Mouse (Mus musculus): ENCODE data around the gene Col6a5.
"Not testable (repeated sequence)": the region's sequence is repeated elsewhere in the genome, so short reads cannot be mapped to it uniquely, and the experiment has no call there.

Col6a5 gene

DNA sequence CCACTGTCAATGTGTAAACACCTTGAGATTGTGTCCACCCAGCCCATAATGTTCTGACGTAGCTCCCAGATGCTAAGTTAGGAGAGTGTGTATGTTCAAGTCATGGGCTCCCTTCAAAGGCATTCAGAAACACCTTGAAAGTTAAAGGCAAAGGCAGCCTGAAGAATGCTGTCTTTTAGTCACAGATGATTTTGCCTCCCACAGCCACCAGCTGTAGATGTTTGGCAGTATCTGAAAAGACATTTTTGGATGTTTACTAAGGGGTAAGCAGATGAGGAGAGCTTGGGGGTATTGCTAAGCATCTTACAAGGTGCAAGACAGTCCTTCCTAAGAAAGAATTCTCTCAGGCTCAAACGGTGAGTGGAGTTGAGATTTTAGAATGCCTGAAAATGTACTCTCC is 50.3 kb downstream of the Col6a5 start:
- no peak for DNase-seq (ENCODE audit: low read depth, low spot score)

DNA sequence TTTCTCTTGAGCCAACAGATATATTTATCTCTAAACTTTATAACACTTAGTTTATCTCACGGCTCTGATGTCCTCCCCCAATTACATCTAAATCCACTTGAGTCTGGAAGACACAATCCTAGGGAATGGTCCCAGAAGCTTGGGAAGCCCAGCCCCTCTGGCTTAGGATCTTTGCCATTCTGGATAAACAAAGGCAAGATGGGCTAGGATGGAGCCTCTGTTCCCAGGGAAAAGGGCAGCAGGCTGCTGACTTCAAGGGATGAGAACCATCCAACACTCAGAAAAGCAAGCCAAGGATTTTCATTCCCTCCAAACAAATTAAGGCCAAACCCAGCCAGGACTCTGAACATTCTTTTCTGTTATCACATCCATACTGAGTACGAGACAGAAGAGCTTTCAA is 51.1 kb downstream of the Col6a5 start:
- no peak for DNase-seq (ENCODE audit: low read depth, low spot score)

DNA sequence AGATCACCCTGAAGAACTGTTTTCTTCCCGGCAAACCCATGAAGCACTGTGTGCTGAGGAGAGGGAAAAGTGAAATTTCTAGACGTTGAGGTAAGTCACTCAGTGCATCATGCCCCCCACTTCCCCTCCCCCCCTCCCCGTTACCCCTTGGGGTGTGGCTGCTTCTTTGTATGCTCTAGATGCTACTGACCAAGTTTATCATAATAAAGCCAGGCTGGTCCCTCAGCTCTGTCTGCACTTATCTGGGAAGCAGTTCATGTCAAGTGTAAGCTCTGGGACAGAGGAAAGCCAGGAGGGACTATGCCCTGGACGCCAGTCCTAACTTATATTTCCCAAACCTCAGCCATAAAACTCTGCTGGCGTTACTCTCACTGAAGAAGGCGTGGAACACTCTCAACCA is 53.0 kb downstream of the Col6a5 start:
- DNase-seq (ENCODE audit: low read depth, low spot score): no peak

DNA sequence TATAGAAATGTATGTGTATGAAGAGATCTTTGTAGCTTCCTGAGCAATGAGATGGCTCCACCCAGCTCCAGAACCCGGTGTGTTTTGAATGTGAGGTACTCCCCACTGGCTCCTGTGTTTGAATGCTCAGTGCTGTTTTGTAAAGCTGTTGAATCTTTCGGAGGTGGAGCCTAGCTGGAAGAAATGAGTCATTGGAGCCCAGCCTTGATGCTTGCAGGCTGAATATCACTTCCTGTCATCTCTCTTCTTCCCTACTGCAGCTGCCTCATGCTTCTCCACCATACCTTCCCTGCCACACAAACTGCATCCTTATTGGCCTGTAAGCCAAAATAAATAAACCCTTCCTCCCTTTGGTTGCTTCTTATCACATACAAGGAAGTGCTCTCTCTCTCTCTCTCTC is 72.9 kb downstream of the Col6a5 start:
- DNase-seq (ENCODE audit: low read depth, low spot score): no peak

DNA sequence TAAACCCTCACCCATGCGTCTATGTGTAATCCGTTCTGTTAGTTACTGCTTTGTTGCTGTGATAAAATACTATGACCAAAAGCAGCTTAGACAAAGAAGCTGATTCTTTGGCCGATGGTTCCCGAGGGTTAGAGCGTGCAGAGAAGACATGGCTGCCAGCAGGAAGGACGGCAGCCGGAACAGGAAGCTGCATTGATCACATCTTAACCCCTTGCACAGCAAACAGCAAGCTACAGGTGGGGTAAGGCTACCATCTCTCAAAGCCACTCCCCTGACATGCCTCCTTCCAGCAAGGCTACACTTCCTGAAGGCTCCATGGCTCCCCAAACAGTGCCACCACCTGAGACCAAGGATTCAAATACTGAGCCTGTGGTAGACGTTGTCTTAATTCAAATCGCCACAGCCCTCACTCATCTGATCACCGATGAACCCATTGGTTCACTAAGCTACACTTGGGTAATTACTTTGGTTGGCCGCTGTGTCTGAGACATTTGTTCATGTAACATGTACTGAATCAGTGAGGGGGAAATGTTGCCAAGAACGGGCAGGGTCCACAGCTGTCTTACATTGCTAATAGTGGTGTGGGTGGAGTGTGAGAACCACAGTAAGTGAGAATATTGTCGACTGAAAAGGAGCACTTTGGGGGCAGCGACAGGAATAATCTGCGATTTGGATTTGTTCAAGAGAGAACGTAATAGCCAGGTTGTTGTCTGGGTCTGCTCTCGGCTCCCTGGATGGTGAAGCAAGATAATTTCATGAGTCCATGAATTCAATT is 75.6 kb downstream of the Col6a5 start:
- no peak for DNase-seq (ENCODE audit: low read depth, low spot score)

DNA sequence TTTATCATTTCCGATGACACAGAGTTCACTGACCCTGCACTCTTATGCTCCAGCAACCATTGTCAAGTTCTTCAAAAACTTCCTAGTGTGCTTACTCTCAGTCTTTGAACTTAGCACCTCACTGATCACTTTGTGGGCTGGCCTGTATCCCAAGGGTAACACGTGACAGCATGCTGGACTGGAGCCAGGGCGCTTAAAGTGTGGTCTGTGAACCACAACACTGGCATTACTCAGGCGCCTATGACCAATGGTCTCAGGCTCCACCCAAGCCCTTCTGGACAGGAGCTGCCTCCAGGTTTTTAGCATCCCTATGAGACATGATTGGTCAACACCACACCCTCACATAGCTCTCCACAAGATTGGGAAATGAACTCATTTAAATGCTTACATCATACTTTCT is 79.7 kb downstream of the Col6a5 start:
- no peak for DNase-seq (ENCODE audit: low read depth, low spot score)

DNA sequence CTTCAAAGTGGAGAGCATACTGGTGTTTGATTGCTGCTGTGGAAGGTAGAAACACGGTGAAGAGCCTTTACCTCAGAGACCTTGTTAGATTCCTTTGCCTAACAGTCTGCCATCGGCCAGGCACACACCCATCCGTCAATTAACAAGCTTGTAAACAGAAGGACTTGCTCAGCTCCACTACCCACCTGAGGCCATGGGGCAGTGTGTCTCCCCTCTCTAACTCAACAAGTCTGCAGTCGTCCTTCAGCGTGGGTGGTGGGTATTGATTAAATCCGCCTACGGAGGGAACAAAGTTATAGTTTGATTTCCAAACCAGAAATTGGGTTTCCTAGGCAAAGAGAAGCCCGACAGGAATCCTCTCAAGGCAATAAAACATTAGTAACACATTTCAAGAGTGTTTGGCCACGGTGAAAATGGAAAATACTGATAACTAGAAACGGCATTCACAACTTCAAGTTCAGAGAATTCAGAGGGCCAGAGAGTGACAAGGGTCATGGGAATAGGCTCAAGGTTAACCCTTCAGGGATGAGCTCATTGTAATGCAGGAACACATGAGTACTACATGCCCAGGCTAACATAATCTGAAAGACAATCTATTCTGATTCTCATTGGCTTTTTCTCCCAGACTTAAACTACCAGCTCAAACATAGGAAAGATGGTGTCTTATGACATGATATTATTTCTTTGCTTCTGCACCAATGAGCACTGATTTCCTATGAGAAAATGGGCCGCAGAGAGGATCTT is 81.9 kb downstream of the Col6a5 start:
- DNase-seq (ENCODE audit: low read depth, low spot score): no peak

DNA sequence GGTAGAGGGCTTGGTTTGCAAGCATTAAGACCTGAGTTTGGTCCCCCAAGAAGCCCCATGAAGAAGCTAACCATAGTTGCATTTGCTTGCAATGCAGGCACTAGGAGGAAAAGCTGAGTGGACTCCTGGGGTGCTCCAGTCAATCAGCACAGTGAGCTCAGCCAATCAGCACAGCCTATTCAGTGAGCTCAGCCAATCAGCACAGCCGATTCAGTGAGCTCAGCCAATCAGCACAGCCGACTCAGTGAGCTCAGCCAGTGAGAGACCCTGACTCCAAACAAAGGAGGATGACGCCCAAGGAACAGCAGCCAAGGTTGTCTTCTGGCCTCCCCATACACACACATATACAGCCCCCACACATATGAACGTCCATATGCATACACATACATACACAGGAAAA is 84.3 kb downstream of the Col6a5 start:
- no peak for DNase-seq (ENCODE audit: low read depth, low spot score)

DNA sequence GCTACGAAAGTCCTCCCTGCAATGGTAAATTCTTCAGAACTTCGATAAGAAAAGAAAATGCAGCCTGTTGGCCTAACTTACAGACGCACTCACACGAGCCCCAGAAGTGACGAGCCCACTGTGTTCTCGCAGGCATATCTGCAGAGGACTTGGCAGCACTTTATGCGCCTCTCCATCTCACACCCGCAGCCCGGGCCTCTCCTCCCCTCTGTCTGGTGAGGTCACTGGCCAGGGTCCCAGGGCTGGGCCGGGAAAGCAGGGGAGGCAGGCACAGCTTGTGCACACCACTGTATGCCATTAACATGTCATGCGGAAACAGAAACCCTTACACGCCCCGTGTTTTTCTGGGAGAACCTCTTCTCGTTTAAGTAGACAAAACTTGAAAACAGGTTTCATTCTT is 88.8 kb downstream of the Col6a5 start:
- DNase-seq (ENCODE audit: low read depth, low spot score): no peak

DNA sequence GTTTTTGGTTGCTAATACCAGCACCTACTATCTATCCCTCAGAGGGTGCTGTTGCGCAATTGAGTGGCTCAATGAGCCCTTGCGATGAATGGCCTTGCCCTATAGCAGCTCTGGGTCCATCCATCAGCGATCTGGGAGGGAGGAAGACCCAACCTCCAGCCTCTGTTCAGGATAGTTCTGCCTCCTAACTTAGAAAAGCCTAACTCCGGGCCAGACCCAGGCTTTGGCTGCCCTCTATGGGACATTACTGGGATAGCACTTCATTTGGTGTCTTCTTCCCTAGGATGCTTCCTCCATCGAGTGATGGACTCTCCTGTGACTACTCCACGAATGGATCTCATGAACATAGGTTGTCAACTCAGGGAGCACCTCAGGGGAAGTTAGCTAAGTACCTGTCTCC is 102.7 kb downstream of the Col6a5 start:
- DNase-seq (ENCODE audit: low read depth, low spot score): peak; percentile 32

DNA sequence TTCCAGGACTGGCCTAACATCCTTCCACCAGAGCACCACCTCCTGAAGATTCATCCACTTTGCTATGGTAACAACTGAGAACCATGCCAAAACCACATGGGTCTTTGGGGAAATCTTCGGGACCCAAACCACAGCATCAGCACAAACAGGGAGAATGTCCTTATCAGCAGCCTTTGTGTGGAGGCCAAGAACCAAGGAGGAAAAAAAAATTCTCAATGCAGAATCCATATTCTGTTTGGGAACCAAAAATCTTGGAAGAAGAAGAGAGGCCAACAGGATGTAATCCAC is 107.7 kb downstream of the Col6a5 start:
- no peak for DNase-seq (ENCODE audit: low read depth, low spot score)

DNA sequence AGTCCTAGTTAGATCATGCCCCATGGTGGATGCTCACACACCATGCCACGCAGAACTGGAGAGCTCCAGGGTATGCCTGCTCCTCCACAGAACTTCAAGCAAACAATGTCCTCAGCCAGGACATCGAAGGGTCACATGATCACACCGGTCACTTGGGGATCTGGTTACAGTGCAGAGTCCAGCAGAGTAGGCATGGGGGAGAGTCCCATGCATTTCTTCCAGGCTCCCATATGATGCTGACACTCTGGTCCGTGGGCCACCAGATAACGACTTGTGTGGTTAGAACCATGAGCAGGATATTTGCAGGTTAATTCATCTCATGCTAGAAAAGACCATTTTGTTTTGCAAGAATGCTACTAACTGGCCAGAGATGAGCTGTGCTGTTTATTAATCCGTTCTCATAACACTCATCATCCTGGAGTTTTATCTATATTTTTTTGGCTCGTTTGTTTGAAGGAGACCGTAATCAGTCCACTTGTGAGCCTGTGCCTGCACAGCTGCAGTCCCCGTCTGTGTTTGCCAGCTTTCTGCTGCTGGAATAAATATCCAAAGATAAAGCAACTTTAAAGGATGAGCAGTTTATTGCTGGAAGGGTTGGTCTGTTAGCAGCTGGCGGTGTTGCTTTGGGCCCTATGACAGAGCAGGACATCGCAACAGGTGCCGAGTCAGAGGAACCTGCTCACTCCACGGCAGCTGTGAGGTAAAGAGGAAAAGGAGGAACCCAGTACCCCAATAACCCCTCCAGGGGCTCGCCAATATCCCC is 108.2 kb downstream of the Col6a5 start:
- no peak for DNase-seq (ENCODE audit: low read depth, low spot score)

DNA sequence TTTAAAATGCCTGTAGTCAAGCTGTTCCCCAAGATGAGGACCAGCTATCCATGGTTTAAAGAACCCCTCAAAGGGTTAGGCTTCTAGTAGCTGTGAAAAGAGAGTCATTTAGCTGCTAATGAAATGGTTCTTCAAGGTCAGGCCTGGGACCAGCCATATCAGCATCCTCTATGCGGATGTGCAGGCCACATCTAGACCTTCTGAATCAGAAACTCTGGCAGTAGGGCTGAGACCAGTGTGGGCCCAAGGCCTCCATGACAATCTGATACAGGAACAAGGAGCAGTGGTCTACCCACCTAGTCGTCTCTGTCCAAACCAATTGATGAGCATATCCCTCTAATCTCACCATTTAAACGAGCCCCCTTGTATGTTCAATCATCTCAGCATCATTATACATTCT is 109.4 kb downstream of the Col6a5 start:
- no peak for DNase-seq (ENCODE audit: low read depth, low spot score)

DNA sequence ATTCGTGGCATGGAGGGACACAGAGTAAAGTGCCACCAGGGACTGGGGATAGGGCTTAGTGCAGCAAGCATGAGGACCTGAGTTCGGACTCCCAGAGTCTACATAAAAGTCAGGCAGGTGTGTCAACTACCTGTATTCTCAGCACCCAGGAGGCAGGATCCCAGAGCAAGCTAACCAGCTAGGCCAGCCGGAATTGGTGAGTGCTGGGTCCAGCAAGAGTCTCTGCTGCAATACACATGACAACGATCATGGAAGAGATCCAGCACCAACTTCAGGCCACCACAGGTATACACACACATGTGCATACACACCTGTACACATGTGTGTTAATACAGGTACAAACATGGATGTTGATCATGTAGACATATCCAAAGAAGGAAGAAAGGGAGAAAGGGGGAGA is 112.0 kb downstream of the Col6a5 start:
- DNase-seq (ENCODE audit: low read depth, low spot score): no peak

DNA sequence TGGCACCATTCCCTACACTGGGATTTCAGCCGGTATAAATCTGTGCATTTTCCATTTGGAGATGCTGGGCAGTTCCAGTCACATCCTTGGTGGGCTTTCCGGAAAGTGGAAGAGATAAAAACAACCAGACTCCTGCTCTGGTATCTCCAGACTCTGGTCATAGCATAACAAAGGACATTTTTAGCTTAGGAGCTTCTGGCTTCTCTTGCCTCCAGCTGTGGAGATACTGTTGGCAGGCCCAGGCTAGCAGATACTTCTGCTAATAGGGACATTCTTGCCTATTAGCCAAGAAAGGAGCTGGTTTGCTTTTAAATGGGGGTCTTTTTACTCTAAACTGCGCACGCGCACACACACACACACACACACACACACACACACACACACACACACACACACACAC is 113.2 kb downstream of the Col6a5 start:
- no peak for DNase-seq (ENCODE audit: low read depth, low spot score)

DNA sequence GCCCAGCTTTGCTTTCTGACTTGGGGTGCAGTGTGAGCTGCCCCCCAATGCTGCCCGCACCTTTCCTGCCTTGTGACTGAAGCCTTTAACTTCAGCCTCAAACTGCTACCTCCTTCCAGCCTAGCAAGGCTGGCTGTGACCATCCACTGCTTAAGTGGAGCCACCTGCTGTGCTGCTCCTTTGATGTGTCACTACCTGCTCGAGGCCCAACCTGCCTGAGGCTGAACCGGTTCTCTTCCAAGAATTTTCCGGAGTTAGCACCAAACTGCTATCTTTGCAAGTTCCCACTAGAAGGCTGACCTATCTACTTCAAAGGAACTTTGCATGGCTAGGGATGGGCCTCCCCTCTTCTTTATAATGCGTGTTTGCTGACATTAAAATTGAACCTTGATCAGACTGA is 119.1 kb downstream of the Col6a5 start:
- DNase-seq (ENCODE audit: low read depth, low spot score): not testable (repeated sequence)

DNA sequence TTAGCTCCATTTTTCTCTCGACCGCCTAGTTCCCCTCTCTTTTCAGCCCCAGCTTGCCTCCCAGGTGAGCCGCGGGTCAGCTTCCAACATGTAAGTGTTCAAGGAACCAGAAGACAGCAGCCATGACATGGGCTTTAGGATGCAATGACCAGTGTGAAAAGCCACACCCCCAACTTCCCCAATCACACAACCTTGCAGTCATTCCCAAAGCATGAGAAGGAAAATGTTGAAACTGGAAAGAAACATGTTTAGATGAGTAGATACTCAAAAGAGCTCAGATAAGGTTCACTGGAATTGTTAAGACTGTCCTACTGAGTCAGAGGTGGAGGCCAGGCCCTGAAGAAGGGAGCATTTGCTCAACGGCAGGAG is 121.3 kb downstream of the Col6a5 start:
- DNase-seq (ENCODE audit: low read depth, low spot score): no peak

DNA sequence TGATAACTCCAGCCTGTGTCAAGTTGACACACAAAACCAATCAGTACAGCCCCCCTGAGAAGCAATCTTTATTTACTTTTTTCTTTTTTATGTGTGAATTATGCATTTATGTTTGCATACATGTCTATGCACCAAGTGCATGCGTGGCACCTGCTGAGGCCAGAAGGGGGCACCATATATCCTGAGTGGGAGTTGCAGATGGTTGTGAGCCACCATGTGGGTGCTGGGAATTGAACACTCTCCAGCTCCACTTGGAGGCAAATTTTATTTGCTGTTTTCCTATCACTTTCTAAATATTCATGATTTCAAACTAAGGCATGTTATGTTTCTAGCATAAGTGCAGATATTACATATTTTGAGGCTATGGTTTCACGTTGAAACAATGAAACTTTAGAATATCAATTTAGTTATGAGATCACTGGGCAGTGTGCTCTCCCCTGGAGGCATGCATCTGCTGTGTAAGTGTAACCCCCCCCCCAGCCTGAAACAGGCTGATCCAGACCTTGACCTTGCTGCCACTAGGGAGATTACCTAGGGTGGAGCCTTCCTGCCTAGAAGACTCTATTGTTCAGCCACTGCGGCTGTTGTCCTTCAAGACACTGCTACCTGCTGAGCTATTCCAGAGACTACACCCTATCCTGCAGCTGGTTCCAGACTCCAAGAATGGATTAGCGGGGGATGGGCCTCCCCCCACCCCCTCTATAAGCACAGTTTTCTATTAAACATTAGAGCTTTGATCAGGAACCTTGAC is 121.9 kb downstream of the Col6a5 start:
- no peak for DNase-seq (ENCODE audit: low read depth, low spot score)

DNA sequence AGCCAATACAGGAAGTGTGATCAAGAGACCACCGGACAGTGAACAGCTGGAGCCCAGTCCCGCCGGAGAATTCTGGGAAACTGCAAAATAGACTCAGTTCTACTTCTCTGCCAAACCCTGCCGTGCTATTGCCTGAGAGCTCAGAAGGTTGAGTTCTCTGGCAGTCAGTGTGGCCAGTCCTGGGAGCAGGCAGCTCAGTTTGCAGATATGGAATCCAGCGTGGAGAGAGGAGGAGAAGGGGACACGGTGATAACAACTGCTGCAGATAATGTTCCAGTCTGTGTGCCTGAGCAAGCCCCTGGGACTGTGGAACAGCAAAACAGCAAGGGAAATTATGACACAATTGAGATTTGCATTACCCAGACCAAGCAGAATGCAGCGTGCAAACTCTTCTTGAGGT is 124.9 kb downstream of the Col6a5 start:
- DNase-seq (ENCODE audit: low read depth, low spot score): no peak

DNA sequence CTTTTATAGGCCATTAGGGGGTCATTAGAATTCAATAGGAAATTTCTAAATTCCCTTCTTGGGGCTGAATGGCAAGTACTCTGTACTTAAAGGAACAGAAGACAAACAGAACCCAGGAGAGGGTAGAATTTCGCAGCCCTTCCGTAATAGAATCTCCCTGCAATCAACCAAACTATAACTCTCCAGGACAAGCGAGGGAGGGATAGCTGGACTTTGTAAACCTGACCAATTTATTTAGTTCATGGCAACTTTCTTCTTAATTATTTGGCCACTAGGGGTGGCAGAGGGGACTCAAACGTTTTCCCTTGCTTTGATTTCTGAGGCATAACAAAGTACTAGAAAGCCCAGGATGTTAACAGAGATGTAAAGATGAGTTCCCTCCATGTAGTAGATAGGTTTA is 125.6 kb downstream of the Col6a5 start:
- no peak for DNase-seq (ENCODE audit: low read depth, low spot score)

DNA sequence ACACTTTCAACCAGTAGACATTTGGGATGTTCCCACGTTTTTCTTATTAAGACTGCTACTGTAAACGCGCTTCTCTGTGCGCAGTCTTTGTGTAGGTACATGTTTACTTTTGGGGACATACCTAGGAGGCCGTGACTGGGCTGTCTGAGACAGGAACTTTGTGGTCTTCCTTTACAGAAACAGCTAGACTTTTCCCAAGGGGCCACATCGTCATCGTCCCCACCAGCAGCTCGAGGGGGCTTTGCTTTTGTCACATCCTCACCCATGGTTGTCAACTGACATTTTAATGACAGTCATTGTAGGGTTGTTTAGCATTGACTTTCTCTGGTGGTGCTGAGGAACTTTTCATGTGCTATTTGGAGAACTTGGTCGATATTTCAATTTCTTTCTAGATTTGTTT is 129.2 kb downstream of the Col6a5 start:
- DNase-seq (ENCODE audit: low read depth, low spot score): no peak

DNA sequence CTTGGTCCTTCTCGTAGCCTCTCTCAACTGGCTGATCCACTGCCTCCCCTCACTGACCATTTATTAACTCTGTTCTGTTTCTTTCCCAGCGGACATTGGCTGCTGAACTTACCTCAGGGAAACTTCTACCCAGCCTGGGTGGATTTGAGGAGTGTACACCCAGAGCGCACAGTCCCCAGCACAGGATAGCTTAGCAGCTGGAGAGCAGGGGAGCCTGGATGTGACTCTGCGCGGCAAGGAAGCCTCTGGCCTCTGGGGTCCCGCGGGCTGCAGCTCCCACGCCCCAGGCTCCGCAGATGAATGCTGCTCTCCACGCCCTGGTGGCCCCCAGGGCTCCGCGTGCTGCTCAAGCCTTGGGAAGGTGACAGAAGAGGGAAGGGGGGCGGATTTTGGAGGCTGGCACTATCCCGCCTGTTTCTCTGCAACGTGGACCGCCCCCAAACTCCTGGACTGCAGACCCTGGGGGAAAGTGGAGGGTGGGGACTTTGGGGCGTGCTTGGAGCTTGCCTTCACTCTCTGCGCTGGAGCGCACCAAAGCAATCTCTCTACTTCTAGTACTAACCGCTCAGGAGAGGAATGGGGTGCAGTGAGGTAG is 132.6 kb downstream of the Col6a5 start, which contains the start of gene Col6a6:
Gene Col6a6 (minus strand): TSS at position 370 of the 595 bp plus-strand sequence.
- DNase-seq (ENCODE audit: low read depth, low spot score): no peak
